Mouse (Mus musculus) neutrophil, adult 5-6 weeks (primary cell): Measurements from ENCODE around the gene Serpinb9f. TPM values are rescaled to one million over a fixed set of nuclear protein-coding genes. Genes with fewer than 3 reads are reported as not detected.
"Not testable (repeated sequence)": the region's sequence is repeated elsewhere in the genome, so short reads cannot be mapped to it uniquely, and the experiment has no call there.

Experiments used
- ATAC-seq: fragments of 151-379, 151-347 bp; 2 replicates; pipeline ENCODE4 v1.8.0; 2017; ENCODE audit warnings: mild to moderate bottlenecking, moderate TSS enrichment; ENCODE audit not compliant: insufficient number of reproducible peaks, poor library complexity, low FRiP score, severe bottlenecking; ENCODE audit errors: extremely low read depth
- total RNA-seq: library from RNA; stranded (forward); fragments of 200-1000 nt; gene quantifications from 2 replicates; pipeline ENCODE4 v1.2.3, GENCODE M21; 2017

Serpinb9f gene
- not detected in 2 replicates for total RNA-seq

DNA sequence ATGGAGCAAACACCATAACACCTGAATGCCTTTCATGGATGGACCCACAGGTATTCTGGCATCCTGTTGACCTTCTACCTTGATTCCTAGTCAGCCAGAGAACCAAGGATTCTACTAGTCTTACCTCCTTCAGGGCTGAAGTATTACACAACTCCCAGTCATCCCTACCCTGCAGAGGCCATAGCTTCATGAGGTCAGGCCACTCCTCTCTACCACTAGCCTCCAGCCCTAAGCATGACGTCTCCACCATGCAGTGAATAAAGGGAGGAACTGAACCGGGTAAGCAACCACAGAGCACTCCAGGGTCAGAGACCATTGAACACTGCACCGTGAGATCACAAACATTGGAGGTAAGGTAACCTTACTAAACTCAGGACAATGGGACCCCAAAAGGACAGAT is at the start of gene Serpinb9f:
Gene Serpinb9f (plus strand): TSS at position 301 of the 400 bp plus-strand sequence.
- ATAC-seq = not testable (repeated sequence)

- ATAC-seq = not testable (repeated sequence)
Measured at GRCm38 (mm10) chr13:33308631-33309030, 15.2 kb upstream of the Serpinb9f start.

DNA sequence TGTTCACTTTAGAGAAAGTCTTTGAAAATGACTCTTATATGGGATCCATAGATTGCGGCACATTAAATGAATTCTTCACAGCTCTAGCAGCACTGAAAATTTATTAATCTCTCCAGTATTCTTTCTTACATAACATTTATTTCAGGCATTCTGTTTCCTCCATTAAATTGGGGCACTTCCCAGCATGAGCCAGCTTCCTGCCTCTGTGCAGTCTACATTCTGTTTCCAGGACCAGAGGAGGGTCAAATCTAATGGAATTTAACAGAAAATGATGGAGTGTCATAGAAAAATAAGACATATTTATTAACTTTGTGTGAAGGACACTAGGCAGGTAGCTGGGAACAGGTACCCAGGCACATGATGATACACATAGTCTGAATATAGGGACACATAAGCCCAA is 32.8 kb downstream of the Serpinb9f start:
- not testable (repeated sequence) for ATAC-seq

Other genes with a start within 250 kb of the Serpinb9f start
- not detected in 2 replicates for gene Serpinb1b, start 245.5 kb upstream of the Serpinb9f start, total RNA-seq
- not detected in 2 replicates for gene Serpinb9c, start 164.3 kb upstream of the Serpinb9f start, total RNA-seq
- gene Serpinb9d, start 131.1 kb upstream of the Serpinb9f start, total RNA-seq = not detected in 2 replicates
- gene Serpinb9e, start 74.5 kb upstream of the Serpinb9f start, total RNA-seq = not detected in 2 replicates
- not detected in 2 replicates for gene Gm11397, start 71.7 kb downstream of the Serpinb9f start, total RNA-seq
- not detected in 2 replicates for gene Serpinb9g, start 160.7 kb downstream of the Serpinb9f start, total RNA-seq